Mouse (Mus musculus) embryonic facial prominence, embryonic 15.5 days (tissue): ENCODE results near the gene Agk. TPM values are rescaled to one million over a fixed set of nuclear protein-coding genes. Genes with fewer than 3 reads are reported as not detected.

Source experiments
- ATAC-seq: fragments of 200-750 bp; cut with Nextera tagmentation; 2 replicates; pipeline ENCODE4 v1.8.0; 2017; ENCODE audit warnings: low read depth, moderate TSS enrichment; ENCODE audit not compliant: insufficient number of reproducible peaks, low FRiP score, low TSS enrichment
- H3K27ac ChIP-seq: fragments of 300-500 bp; sonication (generic); replicated peaks from 2 replicates; pipeline ENCODE4 v1.5.1; 2015; ENCODE audit warnings: mild to moderate bottlenecking, inconsistent platforms
- H3K27me3 ChIP-seq: fragments of 300-500 bp; sonication (generic); 2 replicates; pipeline ENCODE4 v1.6.1; 2015; ENCODE audit warnings: inconsistent platforms
- H3K36me3 ChIP-seq: fragments of 300-500 bp; sonication (generic); 2 replicates; pipeline ENCODE4 v1.6.1; 2015; ENCODE audit warnings: mild to moderate bottlenecking, inconsistent platforms
- H3K4me1 ChIP-seq: fragments of 300-500 bp; sonication (generic); 2 replicates; pipeline ENCODE4 v1.6.1; 2015; ENCODE audit warnings: inconsistent platforms
- H3K4me2 ChIP-seq: fragments of 300-500 bp; sonication (generic); replicated peaks from 2 replicates; pipeline ENCODE4 v1.6.1; 2015; ENCODE audit warnings: mild to moderate bottlenecking, inconsistent platforms
- H3K4me3 ChIP-seq: fragments of 300-500 bp; sonication (generic); replicated peaks from 2 replicates; pipeline ENCODE4 v1.5.1; 2015; ENCODE audit warnings: mild to moderate bottlenecking, inconsistent platforms
- H3K9ac ChIP-seq: fragments of 300-500 bp; sonication (generic); 2 replicates; pipeline ENCODE4 v1.6.1; 2015; ENCODE audit warnings: inconsistent platforms
- H3K9me3 ChIP-seq: fragments of 300-500 bp; sonication (generic); replicated peaks from 2 replicates; pipeline ENCODE4 v1.6.1; 2016; ENCODE audit warnings: inconsistent platforms
- WGBS: fragments of 180-500 bp; shearing (Covaris S2); methylation state at CpG from one replicate; pipeline ENCODE4 v1.1.7; 2015; 5-methylcytosine and 5-hydroxymethylcytosine counted together
- polyA plus RNA-seq: library from polyadenylated mRNA; unstranded; fragments of >200 nt; fragmentation: Nextera tagmentation; extraction: Ambion mirVana; gene quantifications from 2 replicates; pipeline ENCODE4 v1.2.1, GENCODE M21; 2015

The Agk gene
- polyA plus RNA-seq, 1 experiment from 2014 or later, result 44.0 TPM

- ATAC-seq, result no peak
- peaks cover 21% of the 10 kb centered on the region for H3K27me3 ChIP-seq
Measured at GRCm38 (mm10) chr6:40443281-40443928, 118.4 kb downstream of the Agk start.

More at GRCm38 (mm10) chr6:40443281-40443928, 118.4 kb downstream of the Agk start:
- WGBS, result 30% methylated on average over 10 of the region's 10 CpGs
- H3K9ac ChIP-seq, result no peak overlapping the region
- H3K4me2 ChIP-seq, result no peak overlapping the region
- H3K4me3 ChIP-seq, result no peak overlapping the region
- no peaks in the 10 kb centered on the region for H3K4me1 ChIP-seq
- no peak overlapping the region for H3K27ac ChIP-seq
- H3K9me3 ChIP-seq, result no peaks in the 10 kb centered on the region
- H3K36me3 ChIP-seq, result no peaks in the 10 kb centered on the region

Other genes with a start within 250 kb of the Agk start
- gene E330009J07Rik, start 111.0 kb downstream of the Agk start, polyA plus RNA-seq, result 8.0 and 10.7 TPM in 2 replicates
- not detected in 2 replicates for gene Wee2, start 113.9 kb downstream of the Agk start, polyA plus RNA-seq
- gene Ssbp1, start 146.2 kb downstream of the Agk start, polyA plus RNA-seq, result 140 and 141 TPM in 2 replicates
- gene Tas2r137, start 166.1 kb downstream of the Agk start, polyA plus RNA-seq, result not detected in 2 replicates
- not detected in 2 replicates for gene Tas2r108, start 168.4 kb downstream of the Agk start, polyA plus RNA-seq
- not detected in 2 replicates for gene Prss37, start 194.3 kb downstream of the Agk start, polyA plus RNA-seq
- not detected in 2 replicates for gene Olfr461, start 229.9 kb downstream of the Agk start, polyA plus RNA-seq
- not detected in 2 replicates for gene Olfr460, start 244.3 kb downstream of the Agk start, polyA plus RNA-seq